Mouse (Mus musculus): ENCODE results near the gene Spata4. TPM values are rescaled to one million over a fixed set of nuclear protein-coding genes. Genes with fewer than 3 reads are reported as not detected.

The Spata4 gene
- polyA plus RNA-seq, 1 experiment, result not detected

GRCm38 (mm10) chr8:54565603-54566260, 34.8 kb upstream of the Spata4 start:
- Histone ChIP-seq H3K4me3 (no peak overlapping the region), H3ac (ENCODE audit: control insufficient read depth, insufficient read length) (no peak overlapping the region), H3K4me2 (ENCODE audit: low read depth) (no peak overlapping the region), H3K36me3 (ENCODE audit: control insufficient read depth, insufficient read depth) (peaks cover 26% of the 10 kb centered on the region), H3K27me3 (ENCODE audit: control insufficient read depth, insufficient read depth, insufficient read length) (no peaks in the 10 kb centered on the region), H3K79me2 (ENCODE audit: control insufficient read depth, insufficient read depth) (peaks cover 100% of the 10 kb centered on the region)
- TF ChIP-seq CEBPB (IDR thresholded peaks at IDR 0.05; ENCODE audit: insufficient read depth, poor library complexity, severe bottlenecking) (no peak), POLR2AphosphoS2 (IDR thresholded peaks at IDR 0.05; ENCODE audit: insufficient read length, low read depth) (no peak), POLR2A (IDR thresholded peaks at IDR 0.05; ENCODE audit: insufficient read length, low read depth) (no peak), SRF (IDR thresholded peaks at IDR 0.05; ENCODE audit: control insufficient read depth, insufficient read length, low read depth) (no peak), TCF3 (IDR thresholded peaks at IDR 0.05; ENCODE audit: insufficient read length, low read depth) (no peak), TCF12 (IDR thresholded peaks at IDR 0.05; ENCODE audit: insufficient read depth, poor library complexity, severe bottlenecking) (no peak), REST (IDR thresholded peaks at IDR 0.05; ENCODE audit: insufficient read depth, insufficient read length) (no peak), MYOD1 (IDR thresholded peaks at IDR 0.05; ENCODE audit: control insufficient read depth in 1 of 3, insufficient read length in 2 of 3, low read depth in 2 of 3) (no peak), MAX (IDR thresholded peaks at IDR 0.05; ENCODE audit: low read depth) (no peak)

GRCm38 (mm10) chr8:54567168-54567567, 33.4 kb upstream of the Spata4 start:
- H3K27me3 ChIP-seq (ENCODE audit: control insufficient read depth, insufficient read depth, insufficient read length), result no peaks in the 10 kb centered on the region
- no peak overlapping the region for H3ac ChIP-seq (ENCODE audit: control insufficient read depth, insufficient read length)
- H3K36me3 ChIP-seq (ENCODE audit: control insufficient read depth, insufficient read depth), result peaks cover 22% of the 10 kb centered on the region
- no peak overlapping the region for H3K4me2 ChIP-seq (ENCODE audit: low read depth)
- TF ChIP-seq CEBPB (IDR thresholded peaks at IDR 0.05; ENCODE audit: insufficient read depth, poor library complexity, severe bottlenecking) (no peak), SRF (IDR thresholded peaks at IDR 0.05; ENCODE audit: control insufficient read depth, insufficient read length, low read depth) (no peak), E2F4 (IDR thresholded peaks at IDR 0.05; ENCODE audit: insufficient read depth) (no peak), POLR2AphosphoS2 (IDR thresholded peaks at IDR 0.05; ENCODE audit: insufficient read length, low read depth) (no peak), TCF3 (IDR thresholded peaks at IDR 0.05; ENCODE audit: insufficient read length, low read depth) (no peak), MYOG (IDR thresholded peaks at IDR 0.05; ENCODE audit: control insufficient read depth in 1 of 3, insufficient read depth in 1 of 3, insufficient read length in 2 of 3, low read depth in 2 of 3) (no peak), POLR2A (IDR thresholded peaks at IDR 0.05; ENCODE audit: insufficient read length, low read depth) (no peak), REST (IDR thresholded peaks at IDR 0.05; ENCODE audit: insufficient read depth, insufficient read length) (no peak), USF1 (IDR thresholded peaks at IDR 0.05; ENCODE audit: low read depth) (no peak), MYOD1 (IDR thresholded peaks at IDR 0.05; ENCODE audit: control insufficient read depth in 1 of 3, insufficient read length in 2 of 3, low read depth in 2 of 3) (no peak), TCF12 (IDR thresholded peaks at IDR 0.05; ENCODE audit: insufficient read depth, poor library complexity, severe bottlenecking) (no peak), MAX (IDR thresholded peaks at IDR 0.05; ENCODE audit: low read depth) (no peak)
- H3K4me3 ChIP-seq, result no peak overlapping the region
- peaks cover 100% of the 10 kb centered on the region for H3K79me2 ChIP-seq (ENCODE audit: control insufficient read depth, insufficient read depth)

- Histone ChIP-seq H3K36me3 (ENCODE audit: control insufficient read depth, insufficient read depth) (peaks cover 10% of the 10 kb centered on the region), H3K4me3 (no peak overlapping the region), H3ac (ENCODE audit: control insufficient read depth, insufficient read length) (no peak overlapping the region), H3K79me2 (ENCODE audit: control insufficient read depth, insufficient read depth) (peaks cover 98% of the 10 kb centered on the region), H3K27me3 (ENCODE audit: control insufficient read depth, insufficient read depth, insufficient read length) (no peaks in the 10 kb centered on the region), H3K4me2 (ENCODE audit: low read depth) (peak overlapping the region; percentile 19)
- TF ChIP-seq MYOD1 (IDR thresholded peaks at IDR 0.05; ENCODE audit: control insufficient read depth in 1 of 3, insufficient read length in 2 of 3, low read depth in 2 of 3), result no peak
- no peak for TF ChIP-seq POLR2AphosphoS2 (IDR thresholded peaks at IDR 0.05; ENCODE audit: insufficient read length, low read depth)
- TF ChIP-seq E2F4 (IDR thresholded peaks at IDR 0.05; ENCODE audit: insufficient read depth), result no peak
- TF ChIP-seq CEBPB (IDR thresholded peaks at IDR 0.05; ENCODE audit: insufficient read depth, poor library complexity, severe bottlenecking), result no peak
- no peak for TF ChIP-seq REST (IDR thresholded peaks at IDR 0.05; ENCODE audit: insufficient read depth, insufficient read length)
- no peak for TF ChIP-seq MAX (IDR thresholded peaks at IDR 0.05; ENCODE audit: low read depth)
- no peak for TF ChIP-seq TCF12 (IDR thresholded peaks at IDR 0.05; ENCODE audit: insufficient read depth, poor library complexity, severe bottlenecking)
- no peak for TF ChIP-seq MYOG (IDR thresholded peaks at IDR 0.05; ENCODE audit: control insufficient read depth in 1 of 3, insufficient read depth in 1 of 3, insufficient read length in 2 of 3, low read depth in 2 of 3)
- TF ChIP-seq SRF (IDR thresholded peaks at IDR 0.05; ENCODE audit: control insufficient read depth, insufficient read length, low read depth), result no peak
- TF ChIP-seq POLR2A (IDR thresholded peaks at IDR 0.05; ENCODE audit: insufficient read length, low read depth), result no peak
- no peak for TF ChIP-seq USF1 (IDR thresholded peaks at IDR 0.05; ENCODE audit: low read depth)
- no peak for TF ChIP-seq TCF3 (IDR thresholded peaks at IDR 0.05; ENCODE audit: insufficient read length, low read depth)
Observed at GRCm38 (mm10) chr8:54570618-54571609, 29.7 kb upstream of the Spata4 start.

GRCm38 (mm10) chr8:54581436-54581835, 19.1 kb upstream of the Spata4 start:
- H3K79me2 ChIP-seq (ENCODE audit: control insufficient read depth, insufficient read depth), result peaks cover 42% of the 10 kb centered on the region
- H3K36me3 ChIP-seq (ENCODE audit: control insufficient read depth, insufficient read depth), result peaks cover 60% of the 10 kb centered on the region
- H3ac ChIP-seq (ENCODE audit: control insufficient read depth, insufficient read length), result no peak overlapping the region
- H3K4me3 ChIP-seq, result no peak overlapping the region
- H3K27me3 ChIP-seq (ENCODE audit: control insufficient read depth, insufficient read depth, insufficient read length), result no peaks in the 10 kb centered on the region
- TF ChIP-seq POLR2AphosphoS2 (IDR thresholded peaks at IDR 0.05; ENCODE audit: insufficient read length, low read depth) (no peak), E2F4 (IDR thresholded peaks at IDR 0.05; ENCODE audit: insufficient read depth) (no peak), USF1 (IDR thresholded peaks at IDR 0.05; ENCODE audit: low read depth) (no peak), TCF3 (IDR thresholded peaks at IDR 0.05; ENCODE audit: insufficient read length, low read depth) (no peak), REST (IDR thresholded peaks at IDR 0.05; ENCODE audit: insufficient read depth, insufficient read length) (no peak), TCF12 (IDR thresholded peaks at IDR 0.05; ENCODE audit: insufficient read depth, poor library complexity, severe bottlenecking) (no peak), SRF (IDR thresholded peaks at IDR 0.05; ENCODE audit: control insufficient read depth, insufficient read length, low read depth) (no peak)
- no peak overlapping the region for H3K4me2 ChIP-seq (ENCODE audit: low read depth)

Data from myocyte (in vitro differentiated cells).